Comparison of ENCODE assay signal across 9 mouse cellular contexts in the genomic region with DNA sequence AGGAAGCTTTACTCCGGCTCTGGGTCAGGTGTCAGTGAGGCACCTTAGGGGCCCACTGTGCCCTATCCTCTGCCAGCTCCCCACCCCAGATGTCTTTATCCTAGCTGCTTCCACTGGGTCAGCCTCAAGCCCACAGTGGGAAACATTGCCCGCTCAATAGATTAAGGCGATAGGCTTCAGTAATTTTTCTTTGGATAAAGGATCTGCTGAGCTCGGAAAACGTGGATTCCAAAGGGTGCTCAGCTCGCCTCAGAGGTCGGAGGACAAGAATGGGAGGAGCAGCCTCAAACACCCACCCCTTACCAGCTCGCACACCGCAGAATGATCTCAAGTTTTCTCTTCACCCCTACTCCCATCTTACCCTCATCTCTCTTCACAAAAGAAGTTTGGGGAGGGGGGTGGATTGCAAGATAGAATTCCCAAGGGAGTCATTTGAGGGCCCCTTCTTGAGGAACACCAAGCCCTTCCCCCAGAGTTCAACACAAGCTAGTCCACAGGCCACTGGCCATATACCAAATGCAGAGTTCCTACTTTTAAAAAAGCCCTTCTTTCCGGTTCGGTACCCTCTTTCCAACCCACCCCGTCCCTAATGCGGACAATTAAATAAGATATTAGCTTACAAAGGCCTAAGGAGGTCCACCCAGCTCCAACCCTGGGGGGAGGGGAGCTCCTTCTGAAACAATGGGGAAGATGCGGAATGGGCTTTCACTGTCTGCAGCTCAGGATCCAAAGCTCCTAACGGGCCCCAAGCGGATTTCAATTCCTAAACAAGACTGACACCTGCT. TPM values are rescaled to one million over a fixed set of nuclear protein-coding genes. Genes with fewer than 3 reads are reported as not detected.
DNase-seq lines count a peak whose midpoint lies in the region; ATAC-seq and TF ChIP-seq lines count a peak whose summit lies in the region.
"Had no signal": no experiment of that assay in that cellular context is flagged by ENCODE, and none has a peak within 500 bp of the region (broad histone marks: within the 10 kb centered on the region; RNA-seq: fewer than 3 reads in every experiment).

No protein-coding gene starts in this region.

- no peak for TF ChIP-seq CTCF in testis, adult 2 months (IDR thresholded peaks at IDR 0.05; ENCODE audit: control insufficient read depth, insufficient read depth, insufficient replicate concordance, low read depth, low read length)

- H3K9me3 ChIP-seq in hindbrain, embryonic 12.5 days (replicated peaks): no peaks in the 10 kb centered on the region
- no peaks in the 10 kb centered on the region for H3K9me3 ChIP-seq in limb, embryonic 14.5 days (ENCODE audit: control insufficient read depth, low read length)
- no peaks in the 10 kb centered on the region for H3K9me3 ChIP-seq in neural tube, embryonic 15.5 days (replicated peaks)

- peaks cover 21% of the 10 kb centered on the region for H3K4me1 ChIP-seq in testis, adult 2 months (ENCODE audit: control insufficient read depth, insufficient read depth, low read length)
- H3K4me1 ChIP-seq in hindbrain, embryonic 12.5 days: peaks cover 44% of the 10 kb centered on the region
- peaks cover 13% of the 10 kb centered on the region for H3K4me1 ChIP-seq in limb, embryonic 14.5 days (ENCODE audit: control insufficient read depth, insufficient read depth, low read length)
- H3K4me1 ChIP-seq in neural tube, embryonic 15.5 days: peaks cover 46% of the 10 kb centered on the region

- TF ChIP-seq POLR2A in testis, adult 2 months (IDR thresholded peaks at IDR 0.05; ENCODE audit: control insufficient read depth, low read depth, low read length): no peak
- TF ChIP-seq POLR2A in limb, embryonic 14.5 days (IDR thresholded peaks at IDR 0.05; ENCODE audit: borderline replicate concordance, extremely low read depth, insufficient read depth, insufficient read length): no peak

- H3K9ac ChIP-seq in hindbrain, embryonic 12.5 days: peak overlapping the region; percentile 95
- peak overlapping the region; percentile 92 for H3K9ac ChIP-seq in limb, embryonic 14.5 days (ENCODE audit: low read depth, low read length, severe bottlenecking)
- peak overlapping the region; percentile 97 for H3K9ac ChIP-seq in neural tube, embryonic 15.5 days (replicated peaks)

- H3K27ac ChIP-seq in testis, adult 2 months (ENCODE audit: control insufficient read depth, insufficient read depth, low read depth, low read length): no peak overlapping the region
- H3K27ac ChIP-seq in hindbrain, embryonic 12.5 days: peak overlapping the region; percentile 97
- H3K27ac ChIP-seq in limb, embryonic 14.5 days (replicated peaks; ENCODE audit: low read depth, low read length): peak overlapping the region; percentile 88
- peak overlapping the region; percentile 96 for H3K27ac ChIP-seq in neural tube, embryonic 15.5 days (replicated peaks)

- no peaks in the 10 kb centered on the region for H3K27me3 ChIP-seq in testis, adult 2 months (ENCODE audit: control insufficient read depth, insufficient read depth, low read length)
- H3K27me3 ChIP-seq in hindbrain, embryonic 12.5 days: no peaks in the 10 kb centered on the region
- H3K27me3 ChIP-seq in limb, embryonic 14.5 days (ENCODE audit: control insufficient read depth, insufficient read depth, low read length): no peaks in the 10 kb centered on the region
- no peaks in the 10 kb centered on the region for H3K27me3 ChIP-seq in neural tube, embryonic 15.5 days (replicated peaks)

- no peaks in the 10 kb centered on the region for H3K36me3 ChIP-seq in testis, adult 2 months (ENCODE audit: control insufficient read depth, insufficient read depth, low read length)
- H3K36me3 ChIP-seq in hindbrain, embryonic 12.5 days: peaks cover 34% of the 10 kb centered on the region
- H3K36me3 ChIP-seq in limb, embryonic 14.5 days (ENCODE audit: control insufficient read depth, insufficient read depth, low read length): peaks cover 34% of the 10 kb centered on the region
- H3K36me3 ChIP-seq in neural tube, embryonic 15.5 days: peaks cover 31% of the 10 kb centered on the region

- peak overlapping the region; percentile 84 for H3K4me2 ChIP-seq in hindbrain, embryonic 12.5 days (replicated peaks)
- peak overlapping the region; percentile 77 for H3K4me2 ChIP-seq in limb, embryonic 14.5 days (replicated peaks; ENCODE audit: low read depth, low read length, severe bottlenecking)
- H3K4me2 ChIP-seq in neural tube, embryonic 15.5 days: peak overlapping the region; percentile 92

- H3K4me3 ChIP-seq in testis, adult 2 months (ENCODE audit: control insufficient read depth, low read depth, low read length): peak overlapping the region; percentile 47; the same call in 1 of the 2 replicates
- H3K4me3 ChIP-seq in hindbrain, embryonic 12.5 days: peak overlapping the region; percentile 80
- H3K4me3 ChIP-seq in limb, embryonic 14.5 days (replicated peaks; ENCODE audit: low read length): peak overlapping the region; percentile 86
- peak overlapping the region; percentile 81 for H3K4me3 ChIP-seq in neural tube, embryonic 15.5 days (replicated peaks)

- DNase-seq in testis, postnatal 14 days (ENCODE audit: low spot score): no peak
- peak; percentile 25 for DNase-seq in limb, embryonic 14.5 days (ENCODE audit: low spot score)
- DNase-seq in spleen, postnatal 10 days (ENCODE audit: low spot score in 2 of 2): no peak
- DNase-seq in layer of hippocampus, adult 11-12 months (ENCODE audit: low spot score): no peak

- peak; percentile 26; the same call in 1 of the 2 replicates for ATAC-seq in common myeloid progenitor, adult 5-6 weeks (replicated peaks; ENCODE audit: low read depth, poor library complexity, severe bottlenecking)
- peak; percentile 83 for ATAC-seq in hindbrain, embryonic 12.5 days (ENCODE audit: low FRiP score)
- ATAC-seq in limb, embryonic 14.5 days (ENCODE audit: low FRiP score, low read depth): peak; percentile 64
- peak; percentile 75 for ATAC-seq in neural tube, embryonic 15.5 days (ENCODE audit: low FRiP score)

- 3% methylated on average over 16 of the region's 16 CpGs for WGBS in hindbrain, embryonic 12.5 days
- WGBS in limb, embryonic 14.5 days: 13% methylated on average over 16 of the region's 16 CpGs
- WGBS in neural tube, embryonic 15.5 days: 4% methylated on average over 16 of the region's 16 CpGs

RNA-seq across cellular contexts. Expression of a gene that starts 11.7 kb away (rescaled TPM):
- polyA plus RNA-seq in testis, adult 2 months (2012; rRNA removed): 7.8 and 9.6 TPM in 2 replicates
- 48.5 and 64.8 TPM in 2 replicates for total RNA-seq in common myeloid progenitor, adult 5-6 weeks (2017)
- polyA plus RNA-seq in hindbrain, embryonic 12.5 days (2016; fragmentation: Nextera tagmentation; extraction: Ambion mirVana): 54.7 and 56.1 TPM in 2 replicates
- polyA plus RNA-seq in limb, embryonic 14.5 days (2012; rRNA removed): 41.9 and 43.1 TPM in 2 replicates
- polyA plus RNA-seq in limb, embryonic 14.5 days (2014; fragmentation: Nextera tagmentation; extraction: Ambion mirVana): 36.7 and 40.8 TPM in 2 replicates
- 44.9 and 47.9 TPM in 2 replicates for polyA plus RNA-seq in neural tube, embryonic 15.5 days (2015; fragmentation: Nextera tagmentation; extraction: Ambion mirVana)

RNA-seq across cellular contexts. Expression of a gene that starts 11.9 kb away (rescaled TPM):
- 0.55 and 0.56 TPM in 2 replicates for polyA plus RNA-seq in testis, adult 2 months (2012; rRNA removed)
- total RNA-seq in common myeloid progenitor, adult 5-6 weeks (2017): 2.6 and 3.3 TPM in 2 replicates
- 60.7 and 62.8 TPM in 2 replicates for polyA plus RNA-seq in hindbrain, embryonic 12.5 days (2016; fragmentation: Nextera tagmentation; extraction: Ambion mirVana)
- polyA plus RNA-seq in limb, embryonic 14.5 days (2012; rRNA removed): 26.4 and 31.9 TPM in 2 replicates
- 18.9 and 21.5 TPM in 2 replicates for polyA plus RNA-seq in limb, embryonic 14.5 days (2014; fragmentation: Nextera tagmentation; extraction: Ambion mirVana)
- 40.0 and 41.6 TPM in 2 replicates for polyA plus RNA-seq in neural tube, embryonic 15.5 days (2015; fragmentation: Nextera tagmentation; extraction: Ambion mirVana)

RNA-seq across cellular contexts. Expression of a gene that starts 37.3 kb away (rescaled TPM):
- polyA plus RNA-seq in testis, adult 2 months (2012; rRNA removed): 16.5 and 20.0 TPM in 2 replicates
- total RNA-seq in common myeloid progenitor, adult 5-6 weeks (2017): 9.9 and 11.4 TPM in 2 replicates
- 40.6 and 51.9 TPM in 2 replicates for polyA plus RNA-seq in hindbrain, embryonic 12.5 days (2016; fragmentation: Nextera tagmentation; extraction: Ambion mirVana)
- 29.5 and 35.3 TPM in 2 replicates for polyA plus RNA-seq in limb, embryonic 14.5 days (2012; rRNA removed)
- polyA plus RNA-seq in limb, embryonic 14.5 days (2014; fragmentation: Nextera tagmentation; extraction: Ambion mirVana): 21.4 and 24.7 TPM in 2 replicates
- polyA plus RNA-seq in neural tube, embryonic 15.5 days (2015; fragmentation: Nextera tagmentation; extraction: Ambion mirVana): 47.5 and 50.0 TPM in 2 replicates

RNA-seq across cellular contexts. Expression of a gene that starts 37.7 kb away (rescaled TPM):
- polyA plus RNA-seq in testis, adult 2 months (2012; rRNA removed): 41.5 and 47.3 TPM in 2 replicates
- 42.2 and 42.7 TPM in 2 replicates for total RNA-seq in common myeloid progenitor, adult 5-6 weeks (2017)
- 51.1 and 57.3 TPM in 2 replicates for polyA plus RNA-seq in hindbrain, embryonic 12.5 days (2016; fragmentation: Nextera tagmentation; extraction: Ambion mirVana)
- 36.5 and 50.0 TPM in 2 replicates for polyA plus RNA-seq in limb, embryonic 14.5 days (2012; rRNA removed)
- 39.7 and 40.0 TPM in 2 replicates for polyA plus RNA-seq in limb, embryonic 14.5 days (2014; fragmentation: Nextera tagmentation; extraction: Ambion mirVana)
- polyA plus RNA-seq in neural tube, embryonic 15.5 days (2015; fragmentation: Nextera tagmentation; extraction: Ambion mirVana): 51.0 and 52.5 TPM in 2 replicates

RNA-seq across cellular contexts. Expression of a gene that starts 39.6 kb away (rescaled TPM):
- not detected in 2 replicates for polyA plus RNA-seq in testis, adult 2 months (2012; rRNA removed)
- not detected in 2 replicates for total RNA-seq in common myeloid progenitor, adult 5-6 weeks (2017)
- 0.06 TPM in 1 of 2 replicates, not detected in the other for polyA plus RNA-seq in hindbrain, embryonic 12.5 days (2016; fragmentation: Nextera tagmentation; extraction: Ambion mirVana)
- polyA plus RNA-seq in limb, embryonic 14.5 days (2012; rRNA removed): not detected in 2 replicates
- not detected in 2 replicates for polyA plus RNA-seq in limb, embryonic 14.5 days (2014; fragmentation: Nextera tagmentation; extraction: Ambion mirVana)
- polyA plus RNA-seq in neural tube, embryonic 15.5 days (2015; fragmentation: Nextera tagmentation; extraction: Ambion mirVana): not detected in 2 replicates
- polyA plus RNA-seq: gonadal fat pad, adult 2 months had no signal

Comparison
In these comparisons a context has a peak if more than half of its experiments do, and no peak if none do; other contexts are left out.
1. ATAC-seq: peak in every context shown above with its lines; median percentile 83 in hindbrain, embryonic 12.5 days; 75 in neural tube, embryonic 15.5 days; 64 in limb, embryonic 14.5 days; 26 in common myeloid progenitor, adult 5-6 weeks.
2. RNA of a gene that starts 11.9 kb away (polyA plus RNA-seq): 60.7 to 62.8 TPM in hindbrain, embryonic 12.5 days, 40.0 to 41.6 TPM in neural tube, embryonic 15.5 days and 18.9 to 31.9 TPM in limb, embryonic 14.5 days; 0.55 to 0.56 TPM in testis, adult 2 months; every median in the first group is over 10 times any median in the second.
3. Peak in every context shown above with its lines, with median percentiles within 50 percentile points of each other: H3K4me3 ChIP-seq, H3K4me2 ChIP-seq and H3K9ac ChIP-seq.